Mouse (Mus musculus) stomach, postnatal 0 days (tissue): ENCODE results near the gene Slc22a23.

Source experiments
- CTCF ChIP-seq: IDR thresholded peaks from 2 replicates; pipeline ENCODE4 v1.5.1; 2016; ENCODE audit warnings: antibody characterized with exemption, low read depth, mild to moderate bottlenecking, moderate library complexity
- EP300 ChIP-seq: optimal IDR thresholded peaks from 2 replicates; pipeline ENCODE3; 2016; ENCODE audit warnings: antibody characterized with exemption

DNA sequence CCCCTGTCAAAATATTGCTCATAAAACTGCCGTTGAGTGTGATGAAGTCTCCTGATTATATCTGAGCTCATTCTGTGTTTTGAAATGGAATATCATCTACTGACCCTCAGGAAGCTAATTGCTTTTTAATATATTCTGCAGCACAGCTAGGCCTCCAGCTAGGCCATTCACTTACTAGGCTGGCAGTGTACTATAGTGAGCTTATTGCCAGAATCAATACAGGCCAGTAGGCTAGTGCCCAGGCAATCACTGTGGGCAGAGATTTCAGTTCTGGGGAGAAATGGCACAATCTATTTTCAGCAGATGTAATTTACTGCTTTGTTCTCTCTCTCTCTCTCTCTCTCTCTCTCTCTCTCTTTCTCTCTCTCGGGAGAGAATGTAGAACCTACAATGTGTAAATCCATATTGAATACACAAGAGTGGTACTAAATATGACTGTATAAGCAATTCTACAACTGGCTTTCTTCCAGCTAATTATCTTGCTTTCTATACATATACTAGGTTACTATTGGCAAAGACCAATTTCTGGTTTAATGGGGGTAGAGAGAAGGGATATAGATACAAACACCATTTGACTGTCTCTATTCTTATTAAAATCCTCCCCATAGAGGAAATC is 75.5 kb downstream of the Slc22a23 start:
- no peak for TF ChIP-seq CTCF
- TF ChIP-seq EP300 = no peak
